Mouse (Mus musculus) midbrain, embryonic 12.5 days (tissue): ENCODE results near the gene Rap2b. TPM values are rescaled to one million over a fixed set of nuclear protein-coding genes. Genes with fewer than 3 reads are reported as not detected.

Experiments
- ATAC-seq: fragments of 200-750 bp; cut with Nextera tagmentation; 2 replicates; pipeline ENCODE4 v1.8.0; 2017; ENCODE audit warnings: low read depth, moderate TSS enrichment, moderate library complexity; ENCODE audit not compliant: low FRiP score
- H3K27ac ChIP-seq: fragments of 300-500 bp; sonication (generic); replicated peaks from 2 replicates; pipeline ENCODE4 v1.5.1; 2016; ENCODE audit warnings: mild to moderate bottlenecking
- H3K27me3 ChIP-seq: fragments of 300-500 bp; sonication (generic); 2 replicates; pipeline ENCODE4 v1.6.1; 2016; ENCODE audit warnings: mild to moderate bottlenecking
- H3K36me3 ChIP-seq: fragments of 300-500 bp; sonication (generic); 2 replicates; pipeline ENCODE4 v1.6.1; 2016
- H3K4me1 ChIP-seq: fragments of 300-500 bp; sonication (generic); 2 replicates; pipeline ENCODE4 v1.6.1; 2016
- H3K4me2 ChIP-seq: fragments of 300-500 bp; sonication (generic); replicated peaks from 2 replicates; pipeline ENCODE4 v1.6.1; 2016; ENCODE audit warnings: mild to moderate bottlenecking, moderate library complexity
- H3K4me3 ChIP-seq: fragments of 300-500 bp; sonication (generic); 2 replicates; pipeline ENCODE4 v1.5.1; 2016; ENCODE audit warnings: mild to moderate bottlenecking
- H3K9ac ChIP-seq: fragments of 300-500 bp; sonication (generic); replicated peaks from 2 replicates; pipeline ENCODE4 v1.6.1; 2016; ENCODE audit warnings: mild to moderate bottlenecking, moderate library complexity
- H3K9me3 ChIP-seq: fragments of 300-500 bp; sonication (generic); 2 replicates; pipeline ENCODE4 v1.6.1; 2016; ENCODE audit warnings: mild to moderate bottlenecking
- WGBS: fragments of 180-500 bp; shearing (Covaris S2); methylation state at CpG from one replicate; pipeline ENCODE4 v1.1.7; 2016; 5-methylcytosine and 5-hydroxymethylcytosine counted together
- polyA plus RNA-seq: library from polyadenylated mRNA; unstranded; fragments of >200 nt; fragmentation: Nextera tagmentation; extraction: Ambion mirVana; gene quantifications from 2 replicates; pipeline ENCODE4 v1.2.1, GENCODE M21; 2016

Rap2b gene
- polyA plus RNA-seq, 1 experiment from 2014 or later: 12.6 TPM

- Histone ChIP-seq H3K36me3 (no peaks in the 10 kb centered on the region), H3K4me1 (peaks cover 9% of the 10 kb centered on the region), H3K27me3 (no peaks in the 10 kb centered on the region), H3K27ac (no peak overlapping the region), H3K4me3 (no peak overlapping the region), H3K4me2 (no peak overlapping the region), H3K9me3 (no peaks in the 10 kb centered on the region), H3K9ac (no peak overlapping the region)
- ATAC-seq: no peak
- WGBS: 67% methylated on average over 1 of the region's 1 CpGs
Measured at GRCm38 (mm10) chr3:61392881-61393280, 31.4 kb downstream of the Rap2b start.

DNA sequence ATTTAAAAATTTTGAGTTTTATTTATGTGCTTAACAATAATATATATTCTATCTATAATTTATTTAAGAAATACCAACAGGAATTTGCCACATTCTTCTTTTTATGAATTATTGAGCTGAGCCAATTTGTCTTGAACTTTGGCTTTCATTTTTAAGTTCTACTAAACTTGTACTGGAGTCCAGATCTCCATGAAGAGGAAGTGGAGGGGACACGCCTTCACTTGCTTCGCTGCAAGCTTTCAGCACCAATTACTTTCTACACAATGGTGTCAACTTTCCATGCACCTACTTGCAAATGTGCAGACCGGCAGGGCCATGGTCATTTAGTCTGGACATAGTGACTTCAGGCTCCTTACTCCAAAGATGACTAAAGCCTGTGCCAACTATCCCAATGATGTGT is 32.1 kb downstream of the Rap2b start:
- Histone ChIP-seq H3K27me3 (no peaks in the 10 kb centered on the region), H3K27ac (no peak overlapping the region), H3K36me3 (no peaks in the 10 kb centered on the region), H3K4me1 (peaks cover 9% of the 10 kb centered on the region), H3K9ac (no peak overlapping the region), H3K9me3 (no peaks in the 10 kb centered on the region), H3K4me2 (no peak overlapping the region), H3K4me3 (no peak overlapping the region)
- ATAC-seq: no peak
- 75% methylated on average over 3 of the region's 3 CpGs for WGBS

DNA sequence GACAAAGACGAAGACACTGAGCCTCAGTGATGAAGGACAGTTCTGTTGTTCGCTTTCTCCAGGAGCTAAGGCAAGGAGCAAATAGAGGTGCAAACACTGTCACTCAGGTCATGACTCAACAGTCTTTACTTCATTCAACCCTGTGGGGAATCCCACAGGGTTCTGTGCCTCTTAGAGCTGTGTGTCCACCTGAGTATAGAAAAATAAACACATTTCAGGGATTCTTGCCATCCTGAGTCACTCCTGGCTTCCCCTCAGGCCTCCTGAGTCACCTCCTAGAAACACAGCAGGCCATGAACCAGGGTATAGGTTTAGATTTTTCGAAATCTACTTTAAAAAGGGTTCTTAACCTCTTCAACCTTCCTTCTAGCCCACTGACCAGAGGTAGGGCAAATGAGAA is 33.9 kb downstream of the Rap2b start:
- Histone ChIP-seq H3K9ac (no peak overlapping the region), H3K27me3 (no peaks in the 10 kb centered on the region), H3K4me1 (peaks cover 9% of the 10 kb centered on the region), H3K36me3 (no peaks in the 10 kb centered on the region), H3K4me2 (no peak overlapping the region), H3K27ac (no peak overlapping the region), H3K9me3 (no peaks in the 10 kb centered on the region), H3K4me3 (no peak overlapping the region)
- 92% methylated on average over 3 of the region's 3 CpGs for WGBS
- no peak for ATAC-seq

DNA sequence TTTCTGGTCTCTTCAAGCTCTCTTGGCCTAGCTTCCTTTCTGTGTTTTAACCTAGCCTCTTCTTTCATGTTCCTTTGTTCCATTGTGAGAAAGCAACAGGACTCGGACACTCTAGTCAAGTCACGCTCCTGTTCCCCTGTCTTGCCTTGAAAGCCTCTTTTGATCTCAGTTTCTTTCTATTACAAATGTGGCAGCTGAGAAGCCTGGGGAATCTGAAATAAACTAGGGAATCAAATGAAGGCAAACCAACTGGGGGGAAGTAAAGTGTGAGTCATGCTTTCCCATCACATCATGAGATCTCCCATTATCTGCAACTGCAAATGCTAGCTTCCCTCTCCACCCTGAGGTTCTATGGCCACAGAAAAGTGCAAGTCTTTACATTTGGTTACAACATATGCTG is 35.3 kb downstream of the Rap2b start:
- Histone ChIP-seq H3K9me3 (no peaks in the 10 kb centered on the region), H3K4me2 (no peak overlapping the region), H3K27ac (no peak overlapping the region), H3K4me3 (no peak overlapping the region), H3K27me3 (no peaks in the 10 kb centered on the region), H3K9ac (no peak overlapping the region), H3K4me1 (peaks cover 9% of the 10 kb centered on the region), H3K36me3 (no peaks in the 10 kb centered on the region)
- peak; percentile 74 for ATAC-seq
- 16% methylated on average over 2 of the region's 2 CpGs for WGBS

DNA sequence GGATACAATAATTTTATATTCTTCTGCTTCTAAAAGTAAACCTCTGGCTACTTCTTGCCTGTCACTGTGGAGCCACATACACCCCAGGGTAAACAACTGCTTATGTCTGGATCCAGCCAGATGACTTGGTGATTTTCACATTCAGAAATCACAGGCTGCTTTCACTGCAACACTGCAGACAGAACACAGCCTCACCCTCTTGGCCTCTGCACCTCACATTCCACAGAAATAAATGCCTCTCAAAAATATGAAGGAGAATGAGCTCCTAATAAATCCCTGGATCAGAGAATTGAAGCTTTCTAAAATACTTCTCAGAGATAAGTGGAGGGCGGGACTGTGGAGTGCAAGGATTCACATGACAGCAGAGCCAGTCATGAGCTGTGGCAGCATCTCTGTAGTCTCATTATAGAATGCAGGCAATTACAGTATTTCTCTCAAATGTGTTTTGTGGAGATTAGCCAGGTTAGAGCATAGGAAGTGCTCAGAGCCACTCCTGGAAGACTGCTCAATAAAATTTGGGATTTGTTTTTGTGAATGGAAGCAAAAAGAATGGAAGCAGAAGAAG is 39.5 kb downstream of the Rap2b start:
- WGBS: 67% methylated on average over 1 of the region's 1 CpGs
- Histone ChIP-seq H3K9me3 (no peaks in the 10 kb centered on the region), H3K4me1 (peaks cover 9% of the 10 kb centered on the region), H3K36me3 (no peaks in the 10 kb centered on the region), H3K27me3 (no peaks in the 10 kb centered on the region), H3K9ac (no peak overlapping the region), H3K27ac (no peak overlapping the region), H3K4me2 (no peak overlapping the region), H3K4me3 (no peak overlapping the region)
- ATAC-seq: no peak

- WGBS: 81% methylated on average over 4 of the region's 4 CpGs
Measured at GRCm38 (mm10) chr3:61406921-61407320, 45.5 kb downstream of the Rap2b start.

DNA sequence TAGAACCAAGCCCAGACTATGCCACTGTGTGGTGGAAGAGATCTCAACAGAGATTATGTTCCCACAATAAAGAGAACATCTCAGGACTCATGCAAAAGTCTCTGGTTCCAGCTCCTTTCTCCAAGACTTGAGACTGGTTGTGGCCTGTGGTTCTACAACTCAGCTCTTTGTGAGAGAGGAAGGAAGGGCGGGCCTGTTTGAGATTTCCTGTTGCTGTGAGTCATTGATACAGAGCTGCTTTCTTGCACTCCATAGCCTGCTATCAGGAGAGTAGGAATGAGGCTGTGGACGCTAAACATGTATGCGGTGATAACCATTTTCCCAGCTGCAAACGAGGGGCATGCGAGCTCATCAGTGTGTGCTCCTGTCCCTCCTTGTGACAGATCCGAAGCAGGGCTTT is 48.2 kb downstream of the Rap2b start:
- Histone ChIP-seq H3K9me3 (no peaks in the 10 kb centered on the region), H3K4me1 (no peaks in the 10 kb centered on the region), H3K9ac (no peak overlapping the region), H3K4me3 (no peak overlapping the region), H3K27me3 (no peaks in the 10 kb centered on the region), H3K4me2 (no peak overlapping the region), H3K27ac (no peak overlapping the region), H3K36me3 (no peaks in the 10 kb centered on the region)
- ATAC-seq: no peak
- 85% methylated on average over 6 of the region's 6 CpGs for WGBS

More at GRCm38 (mm10) chr3:61406921-61407320, 45.5 kb downstream of the Rap2b start:
- Histone ChIP-seq H3K4me1 (no peaks in the 10 kb centered on the region), H3K9me3 (no peaks in the 10 kb centered on the region), H3K4me3 (no peak overlapping the region), H3K4me2 (no peak overlapping the region), H3K9ac (no peak overlapping the region), H3K27me3 (no peaks in the 10 kb centered on the region), H3K27ac (no peak overlapping the region), H3K36me3 (no peaks in the 10 kb centered on the region)
- ATAC-seq: no peak

GRCm38 (mm10) chr3:61415883-61416282 is 54.4 kb downstream of the Rap2b start:
- Histone ChIP-seq H3K4me2 (no peak overlapping the region), H3K4me1 (no peaks in the 10 kb centered on the region), H3K27me3 (no peaks in the 10 kb centered on the region), H3K9ac (no peak overlapping the region), H3K4me3 (no peak overlapping the region), H3K27ac (no peak overlapping the region), H3K36me3 (no peaks in the 10 kb centered on the region), H3K9me3 (no peaks in the 10 kb centered on the region)
- peak; percentile 39; the same call in 1 of the 2 replicates for ATAC-seq
- 63% methylated on average over 1 of the region's 1 CpGs for WGBS

Other genes with a start within 250 kb of the Rap2b start
- gene B430305J03Rik, start 4.3 kb downstream of the Rap2b start, polyA plus RNA-seq: not detected in 2 replicates